Mouse (Mus musculus) hindbrain, embryonic 11.5 days (tissue): ENCODE results near the gene Pan2. TPM values are rescaled to one million over a fixed set of nuclear protein-coding genes. Genes with fewer than 3 reads are reported as not detected.

Source experiments
- ATAC-seq: fragments of 200-750 bp; cut with Nextera tagmentation; 2 replicates; pipeline ENCODE4 v1.8.0; 2017; ENCODE audit warnings: mild to moderate bottlenecking, moderate TSS enrichment, moderate library complexity; ENCODE audit not compliant: low FRiP score
- DNase-seq: peaks from one replicate; pipeline ENCODE4 v3.0.0-alpha.2; 2015; ENCODE audit warnings: low spot score
- H3K27ac ChIP-seq: fragments of 300-500 bp; sonication (generic); 2 replicates; pipeline ENCODE4 v1.5.1; 2014; ENCODE audit warnings: mild to moderate bottlenecking, low read depth, low read length
- H3K27me3 ChIP-seq: fragments of 300-500 bp; sonication (generic); 2 replicates; pipeline ENCODE4 v1.6.1; 2014; ENCODE audit warnings: mild to moderate bottlenecking, low read length, moderate library complexity, mixed read lengths; ENCODE audit not compliant: control insufficient read depth, insufficient read depth
- H3K36me3 ChIP-seq: fragments of 300-500 bp; sonication (generic); 2 replicates; pipeline ENCODE4 v1.6.1; 2014; ENCODE audit warnings: mild to moderate bottlenecking, low read length, moderate library complexity, mixed read lengths; ENCODE audit not compliant: control insufficient read depth, insufficient read depth
- H3K4me1 ChIP-seq: fragments of 300-500 bp; sonication (generic); replicated peaks from 2 replicates; pipeline ENCODE4 v1.6.1; 2014; ENCODE audit warnings: low read length, mixed read lengths; ENCODE audit not compliant: control insufficient read depth, insufficient read depth
- H3K4me2 ChIP-seq: fragments of 300-500 bp; sonication (generic); replicated peaks from 2 replicates; pipeline ENCODE4 v1.6.1; 2014; ENCODE audit warnings: mild to moderate bottlenecking, low read depth, low read length
- H3K4me3 ChIP-seq: fragments of 300-500 bp; sonication (generic); 2 replicates; pipeline ENCODE4 v1.5.1; 2014; ENCODE audit warnings: low read depth, low read length
- H3K9ac ChIP-seq: fragments of 300-500 bp; sonication (generic); 2 replicates; pipeline ENCODE4 v1.6.1; 2014; ENCODE audit warnings: low read depth, low read length
- H3K9me3 ChIP-seq: fragments of 300-500 bp; sonication (generic); 2 replicates; pipeline ENCODE4 v1.6.1; 2016; ENCODE audit warnings: low read length; ENCODE audit not compliant: control insufficient read depth
- WGBS: fragments of 180-500 bp; shearing (Covaris S2); extraction: QIAGEN DNeasy Blood & Tissue Kit; methylation state at CpG from one replicate; pipeline ENCODE4 v1.1.7; 2014; 5-methylcytosine and 5-hydroxymethylcytosine counted together
- polyA plus RNA-seq: library from polyadenylated mRNA; unstranded; fragments of >200 nt; fragmentation: Nextera tagmentation; extraction: Ambion mirVana; gene quantifications from 2 replicates; pipeline ENCODE4 v1.2.1, GENCODE M21; 2014

Gene Pan2
- polyA plus RNA-seq, 1 experiment from 2014 or later = 31.2 TPM

DNA sequence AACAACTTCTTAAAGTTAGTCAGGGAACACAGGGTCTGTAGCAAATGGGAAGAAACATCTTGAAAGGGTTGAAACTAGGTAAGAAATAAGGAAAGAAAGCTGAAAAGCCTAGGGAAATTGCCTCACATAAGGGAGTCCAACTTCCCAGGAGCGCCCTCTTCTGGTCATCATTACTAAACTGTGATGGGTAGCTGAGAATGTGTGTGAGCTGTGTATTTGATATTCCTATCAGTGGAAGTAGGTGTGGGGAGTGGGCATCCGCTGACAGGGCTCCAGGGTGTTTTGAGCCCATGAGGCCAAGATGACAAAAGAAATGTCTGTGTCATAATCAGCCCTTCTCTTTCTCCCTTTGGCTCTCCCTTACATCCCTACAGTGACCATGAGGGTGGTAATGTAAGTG lies 55.7 kb downstream of the Pan2 start:
- Histone ChIP-seq H3K4me1 (no peaks in the 10 kb centered on the region), H3K36me3 (peaks cover 22% of the 10 kb centered on the region), H3K4me2 (no peak overlapping the region), H3K27ac (no peak overlapping the region), H3K9ac (no peak overlapping the region), H3K9me3 (no peaks in the 10 kb centered on the region), H3K27me3 (no peaks in the 10 kb centered on the region), H3K4me3 (no peak overlapping the region)
- 55% methylated on average over 2 of the region's 2 CpGs for WGBS
- DNase-seq (peak; percentile 75), ATAC-seq (no peak)

DNA sequence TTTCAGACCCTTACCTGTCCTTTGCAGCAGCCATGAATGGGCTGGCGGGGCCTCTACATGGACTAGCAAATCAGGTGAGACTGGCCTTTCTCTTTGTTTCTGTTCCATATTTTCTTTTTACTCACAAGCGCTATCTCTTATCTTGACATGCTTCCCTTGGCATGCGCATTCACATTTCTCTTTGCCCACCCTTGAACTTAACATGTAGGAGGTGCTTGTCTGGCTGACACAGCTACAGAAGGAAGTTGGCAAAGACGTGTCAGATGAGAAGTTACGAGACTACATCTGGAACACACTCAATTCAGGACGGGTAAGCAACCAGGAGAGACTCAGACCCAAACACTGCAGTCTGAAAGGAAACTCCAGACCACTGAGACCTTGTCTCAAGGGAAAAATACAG lies 56.1 kb downstream of the Pan2 start:
- Histone ChIP-seq H3K9me3 (no peaks in the 10 kb centered on the region), H3K27ac (no peak overlapping the region), H3K4me3 (no peak overlapping the region), H3K36me3 (peaks cover 18% of the 10 kb centered on the region), H3K9ac (no peak overlapping the region), H3K27me3 (no peaks in the 10 kb centered on the region), H3K4me2 (no peak overlapping the region), H3K4me1 (no peaks in the 10 kb centered on the region)
- ATAC-seq (no peak), DNase-seq (no peak)
- WGBS = 94% methylated on average over 6 of the region's 6 CpGs

DNA sequence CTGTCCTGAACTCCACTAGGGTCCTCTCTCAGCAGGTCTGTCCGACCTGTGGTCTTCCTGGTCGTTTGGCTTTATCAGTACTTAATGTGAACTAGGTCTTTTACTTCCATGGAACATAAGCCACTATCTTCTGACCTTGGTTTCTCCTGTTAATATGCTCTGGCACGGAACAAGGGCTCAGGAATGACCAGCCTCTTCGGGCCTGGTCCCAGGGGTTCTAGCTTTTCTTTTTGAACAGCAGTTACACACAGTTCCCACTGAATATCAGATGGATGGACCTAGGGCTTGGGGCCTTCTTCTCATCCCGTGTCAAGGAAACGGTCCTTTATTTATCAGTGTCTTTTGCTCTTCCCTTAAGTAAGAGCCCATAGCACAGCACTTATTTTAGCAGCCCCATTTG lies 58.7 kb downstream of the Pan2 start:
- H3K4me3 ChIP-seq = no peak overlapping the region
- no peak for ATAC-seq
- H3K4me1 ChIP-seq = no peaks in the 10 kb centered on the region
- DNase-seq = no peak
- no peak overlapping the region for H3K9ac ChIP-seq
- no peaks in the 10 kb centered on the region for H3K27me3 ChIP-seq
- H3K36me3 ChIP-seq = peaks cover 13% of the 10 kb centered on the region
- no peak overlapping the region for H3K27ac ChIP-seq
- WGBS = 92% methylated on average over 6 of the region's 6 CpGs
- no peaks in the 10 kb centered on the region for H3K9me3 ChIP-seq
- H3K4me2 ChIP-seq = no peak overlapping the region

DNA sequence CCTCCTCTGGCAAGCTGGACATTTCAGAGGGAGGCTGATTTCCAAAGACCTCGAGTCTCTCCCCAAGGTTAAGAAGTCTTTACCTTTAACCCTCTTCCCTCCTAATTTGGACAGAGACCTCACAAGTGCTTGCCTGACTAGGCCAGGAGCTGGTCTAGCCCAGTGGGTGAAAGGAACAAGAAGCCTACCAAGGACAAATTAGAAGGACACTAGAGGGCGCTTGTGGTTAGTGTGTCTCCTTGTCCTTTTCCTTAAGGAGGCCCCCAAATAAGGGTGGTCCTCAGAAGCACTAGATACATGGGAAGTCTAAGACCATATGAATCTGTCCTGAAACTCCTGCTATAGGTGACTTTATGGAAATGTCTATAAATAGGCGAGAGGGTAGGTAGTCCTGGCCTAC lies 59.4 kb downstream of the Pan2 start:
- no peak for ATAC-seq
- 58% methylated on average over 3 of the region's 3 CpGs for WGBS
- Histone ChIP-seq H3K4me2 (no peak overlapping the region), H3K27ac (no peak overlapping the region), H3K9me3 (no peaks in the 10 kb centered on the region), H3K9ac (no peak overlapping the region), H3K4me3 (no peak overlapping the region), H3K4me1 (peaks cover 3% of the 10 kb centered on the region; the same call in 1 of the 2 replicates), H3K27me3 (no peaks in the 10 kb centered on the region), H3K36me3 (peaks cover 13% of the 10 kb centered on the region)
- DNase-seq = peak; percentile 71

DNA sequence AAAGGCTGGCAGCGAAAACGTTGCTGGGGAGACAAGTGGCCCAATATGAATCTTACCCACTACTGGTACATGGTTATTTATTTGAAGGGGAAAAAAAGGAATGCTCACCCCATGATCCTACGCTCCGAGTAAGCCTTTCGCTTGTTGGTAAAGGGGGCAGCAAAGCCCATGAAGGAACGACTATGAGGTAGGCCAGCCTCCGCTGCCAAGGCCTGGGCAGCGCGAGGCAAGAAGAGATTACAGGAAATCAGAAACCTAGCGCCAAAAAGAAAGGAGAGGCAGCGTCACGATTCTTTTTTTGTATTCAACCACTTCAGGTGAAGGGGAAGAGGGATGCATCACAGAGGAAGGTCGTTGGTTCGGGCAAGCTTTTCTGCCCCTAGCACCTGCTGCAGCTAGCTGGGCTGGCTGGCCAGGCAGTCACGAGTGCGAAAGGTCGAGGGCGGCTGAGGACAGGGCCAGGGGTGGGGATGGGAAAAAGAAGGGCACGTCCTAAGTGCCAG lies 64.8 kb downstream of the Pan2 start:
- no peaks in the 10 kb centered on the region for H3K9me3 ChIP-seq
- peak overlapping the region; percentile 92 for H3K27ac ChIP-seq
- H3K4me1 ChIP-seq = peaks cover 12% of the 10 kb centered on the region
- peak overlapping the region; percentile 79 for H3K4me2 ChIP-seq
- H3K4me3 ChIP-seq = peak overlapping the region; percentile 50
- no peaks in the 10 kb centered on the region; the same call in 1 of the 2 replicates for H3K36me3 ChIP-seq
- ATAC-seq = no peak
- no peak for DNase-seq
- peak overlapping the region; percentile 52 for H3K9ac ChIP-seq
- 18% methylated on average over 19 of the region's 19 CpGs for WGBS
- H3K27me3 ChIP-seq = no peaks in the 10 kb centered on the region

DNA sequence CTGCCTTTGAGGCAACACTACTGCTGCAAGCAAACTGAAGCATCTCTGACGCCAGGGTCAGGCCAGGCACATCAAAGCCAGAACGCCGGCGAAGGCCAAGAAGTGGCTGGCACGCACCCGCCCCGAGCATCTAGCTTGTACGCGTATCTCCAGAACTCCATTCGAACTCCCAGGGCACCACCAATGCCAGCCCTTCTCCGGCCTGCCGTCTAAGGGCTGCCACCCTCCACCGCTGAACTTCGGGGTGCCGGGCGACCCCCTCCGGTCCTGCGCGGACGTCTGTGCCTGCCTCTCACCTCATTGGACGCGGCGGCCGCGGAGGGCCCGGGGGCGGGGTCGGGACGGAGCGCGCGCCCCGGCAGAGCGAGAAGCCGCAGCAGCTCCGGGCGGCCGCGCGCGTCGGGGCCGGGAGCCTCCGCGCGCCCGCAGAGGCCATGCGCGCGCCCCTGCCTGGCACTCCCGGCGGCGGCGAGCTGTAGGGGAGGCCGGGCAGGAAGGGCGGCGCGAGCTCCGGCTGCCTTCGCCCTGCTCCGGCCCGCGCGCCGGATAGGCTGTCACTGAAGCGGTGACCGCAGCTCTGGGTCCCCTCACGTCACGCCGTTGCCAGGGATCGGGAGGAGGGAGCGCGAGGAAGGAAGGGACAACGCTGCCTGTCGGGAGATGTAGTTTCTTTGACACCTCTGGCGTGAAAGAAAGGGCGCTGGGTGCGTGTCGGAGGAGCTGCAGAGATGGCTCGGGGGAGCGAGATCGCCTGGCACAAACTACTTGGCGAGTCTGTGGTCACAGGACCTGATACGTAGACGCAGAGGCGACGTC lies 65.5 kb downstream of the Pan2 start, which contains the start of gene Coq10a:
Coq10a (minus strand) TSS at position 596 of the 816 bp plus-strand sequence.
- H3K27me3 ChIP-seq = no peaks in the 10 kb centered on the region
- peak; percentile 91 for DNase-seq
- peak within 1 kb of the TSS; percentile 79 for H3K4me2 ChIP-seq
- no peaks in the 10 kb centered on the region for H3K9me3 ChIP-seq
- H3K36me3 ChIP-seq = no peaks in the 10 kb centered on the region; the same call in 1 of the 2 replicates
- peak within 1 kb of the TSS; percentile 92 for H3K27ac ChIP-seq
- WGBS = under 1% methylated on average over 83 of the region's 87 CpGs
- ATAC-seq = peak; percentile 97
- H3K4me1 ChIP-seq = peaks cover 12% of the 10 kb centered on the region
- H3K9ac ChIP-seq = peak within 1 kb of the TSS; percentile 52
- peak within 1 kb of the TSS; percentile 50 for H3K4me3 ChIP-seq

DNA sequence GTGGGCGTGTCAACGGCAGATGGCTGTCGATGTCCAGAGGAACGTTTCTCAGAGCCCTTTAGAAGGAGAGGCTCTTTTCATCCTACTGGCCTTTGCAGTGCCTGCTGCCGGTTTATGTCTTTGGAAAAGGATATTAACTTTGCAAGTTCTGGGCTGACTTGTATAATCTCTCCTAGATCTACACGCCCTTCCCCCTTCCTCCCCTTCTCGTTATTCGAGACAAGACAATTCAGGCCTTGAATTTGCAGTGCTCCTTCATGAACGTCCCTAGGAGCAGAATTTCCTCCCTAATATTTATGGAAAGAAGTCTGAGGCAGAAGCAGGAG lies 66.0 kb downstream of the Pan2 start:
- Histone ChIP-seq H3K27me3 (no peaks in the 10 kb centered on the region), H3K27ac (peak overlapping the region; percentile 92), H3K36me3 (no peaks in the 10 kb centered on the region), H3K4me2 (peak overlapping the region; percentile 79), H3K9ac (peak overlapping the region; percentile 52), H3K4me3 (peak overlapping the region; percentile 50), H3K4me1 (peaks cover 12% of the 10 kb centered on the region), H3K9me3 (no peaks in the 10 kb centered on the region)
- ATAC-seq = no peak
- WGBS = 8% methylated on average over 9 of the region's 9 CpGs
- no peak for DNase-seq

DNA sequence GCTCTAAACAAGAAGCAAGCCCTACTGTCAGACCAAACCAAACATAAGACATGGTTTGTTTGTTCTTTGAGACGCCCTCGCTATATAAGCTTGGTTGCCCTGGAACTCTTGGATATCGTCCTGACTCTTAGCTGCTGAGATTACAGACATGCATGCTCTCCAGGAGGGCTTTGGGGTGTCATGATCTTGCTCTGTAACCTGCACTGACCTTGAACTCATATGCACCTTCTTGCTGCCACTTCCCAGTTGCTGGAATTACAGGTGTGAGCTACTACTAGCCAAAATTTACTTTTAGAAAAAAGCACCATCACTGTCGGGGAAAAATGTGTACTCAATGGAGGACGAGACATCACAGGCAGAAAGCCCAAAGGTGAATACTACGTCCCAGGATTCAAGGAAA lies 66.5 kb downstream of the Pan2 start:
- Histone ChIP-seq H3K36me3 (no peaks in the 10 kb centered on the region), H3K9me3 (no peaks in the 10 kb centered on the region), H3K4me2 (peak overlapping the region; percentile 79), H3K27ac (peak overlapping the region; percentile 92), H3K9ac (peak overlapping the region; percentile 52), H3K27me3 (no peaks in the 10 kb centered on the region), H3K4me3 (no peak overlapping the region; the same call in 1 of the 2 replicates), H3K4me1 (peaks cover 12% of the 10 kb centered on the region)
- ATAC-seq = no peak
- DNase-seq = no peak
- WGBS = 87% methylated on average over 6 of the region's 6 CpGs

DNA sequence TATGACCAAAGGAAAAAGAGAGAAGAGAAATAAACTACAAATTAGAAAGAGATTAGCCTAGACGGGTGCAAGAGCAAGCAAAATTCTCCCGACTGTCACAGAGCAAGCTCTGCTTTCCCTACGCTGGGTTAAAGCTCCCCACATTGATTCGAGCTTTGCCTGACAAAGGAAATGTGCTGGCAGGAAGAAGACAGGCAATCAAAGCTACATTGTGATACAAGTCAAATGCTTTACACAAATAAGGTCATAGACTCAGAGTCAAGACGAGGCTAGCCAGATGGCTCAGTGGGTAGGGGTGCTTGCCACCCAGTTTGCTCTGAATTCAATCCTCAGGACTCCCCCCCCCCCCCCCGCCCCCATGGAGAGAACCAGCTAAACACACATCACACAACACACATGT lies 66.9 kb downstream of the Pan2 start:
- no peak for DNase-seq
- Histone ChIP-seq H3K36me3 (no peaks in the 10 kb centered on the region), H3K9ac (no peak overlapping the region; the same call in 1 of the 2 replicates), H3K27ac (no peak overlapping the region), H3K4me2 (no peak overlapping the region), H3K4me3 (no peak overlapping the region), H3K4me1 (peaks cover 12% of the 10 kb centered on the region), H3K9me3 (no peaks in the 10 kb centered on the region), H3K27me3 (no peaks in the 10 kb centered on the region)
- no peak for ATAC-seq
- WGBS = 64% methylated on average over 5 of the region's 6 CpGs
